ENCODE assay signal across 8 mouse cellular contexts in genomic region chr9:40616426-40617035, GRCm38 (mm10). TPM values are rescaled to one million over a fixed set of nuclear protein-coding genes. Genes with fewer than 3 reads are reported as not detected.
A peak's percentile ranks its signal among the peaks of the same experiment; 100 is the strongest.
DNase-seq lines count a peak whose midpoint lies in the region; ATAC-seq lines count a peak whose summit lies in the region.

No protein-coding gene starts in this region.

- intact Hi-C loops in left cerebral cortex, postnatal 10 days (cut with DNase I) = loop anchor here (10.0 kb wide), 1 partner anchor 202 kb away; no protein-coding TSS in a partner anchor

- H3K4me1 ChIP-seq in intestine, embryonic 14.5 days (replicated peaks; ENCODE audit: control insufficient read depth, insufficient read depth, low read length) = peaks cover 11% of the 10 kb centered on the region
- H3K4me1 ChIP-seq in megakaryocyte, embryonic 14.5 days = peaks cover 43% of the 10 kb centered on the region

- peak overlapping the region; percentile 52 for H3K4me2 ChIP-seq in intestine, embryonic 14.5 days (ENCODE audit: low read length)

- no peak overlapping the region for H3K9ac ChIP-seq in intestine, embryonic 14.5 days (ENCODE audit: low read length)

- ATAC-seq in intestine, embryonic 14.5 days (replicated peaks; ENCODE audit: low FRiP score, low TSS enrichment, low read depth) = peak; percentile 75

- 4% methylated on average over 11 of the region's 11 CpGs for WGBS in intestine, embryonic 14.5 days

- no peaks in the 10 kb centered on the region for H3K36me3 ChIP-seq in intestine, embryonic 14.5 days (ENCODE audit: control insufficient read depth, insufficient read depth, low read length)
- H3K36me3 ChIP-seq in megakaryocyte, embryonic 14.5 days (replicated peaks; ENCODE audit: low read length) = no peaks in the 10 kb centered on the region

- peak overlapping the region; percentile 21; the same call in 1 of the 2 replicates for H3K4me3 ChIP-seq in intestine, embryonic 14.5 days (ENCODE audit: low read depth, low read length)
- peak overlapping the region; percentile 82 for H3K4me3 ChIP-seq in megakaryocyte, embryonic 14.5 days (replicated peaks)

- H3K27ac ChIP-seq in intestine, embryonic 14.5 days (ENCODE audit: low read depth) = no peak overlapping the region

- peak; percentile 60 to 87 for DNase-seq in adrenal gland, adult (ENCODE audit: inconsistent age in 2 of 2, low spot score in 1 of 2)
- no peak for DNase-seq in adrenal gland, adult 8-10 months
- peak; percentile 90 for DNase-seq in embryo, embryonic 11 days
- DNase-seq in gastrocnemius, postnatal 25 days = peak; percentile 34
- peak; percentile 77 for DNase-seq in intestine, embryonic 14.5 days (ENCODE audit: low spot score)
- DNase-seq in left cerebral cortex, postnatal 10 days (ENCODE audit: extremely low spot score in 1 of 2, low spot score in 2 of 2) = peak; percentile 72 to 79
- DNase-seq in right cerebral cortex, postnatal 25 days = peak; percentile 76

- H3K27me3 ChIP-seq in intestine, embryonic 14.5 days (replicated peaks; ENCODE audit: control insufficient read depth, insufficient read depth, low read length) = 0 out of 2 replicates have a peak, but pooled peaks cover 3% of the 10 kb centered on the region
- peaks cover 14% of the 10 kb centered on the region for H3K27me3 ChIP-seq in megakaryocyte, embryonic 14.5 days (replicated peaks)

- 0 out of 2 replicates have a peak, but pooled peaks cover 4% of the 10 kb centered on the region for H3K9me3 ChIP-seq in intestine, embryonic 14.5 days (ENCODE audit: control insufficient read depth, low read length)
- H3K9me3 ChIP-seq in megakaryocyte, embryonic 14.5 days = peaks cover 4% of the 10 kb centered on the region

RNA-seq across cellular contexts. Expression of gene Gm21915, which starts 53.9 kb away (rescaled TPM):
- total RNA-seq in adrenal gland, adult 8-10 months (2022) = not detected
- total RNA-seq in gastrocnemius, postnatal 25 days (2021) = not detected
- polyA plus RNA-seq in intestine, embryonic 14.5 days (2014; fragmentation: Nextera tagmentation; extraction: Ambion mirVana) = not detected in 2 replicates
- not detected for total RNA-seq in left cerebral cortex, postnatal 10 days (2021)
- not detected in 2 replicates for polyA plus RNA-seq in megakaryocyte, embryonic 14.5 days (2012; ENCODE audit: insufficient read depth, low replicate concordance)
